Mouse (Mus musculus) B cell, adult 2 months (primary cell): ENCODE results near the gene Psmd9.
"Not testable (repeated sequence)": the region's sequence is repeated elsewhere in the genome, so short reads cannot be mapped to it uniquely, and the experiment has no call there.

Source experiments
- DNase-seq, 2 experiments: peaks; one replicate each; pipeline ENCODE4 v3.0.0; 2022

Gene Psmd9

GRCm38 (mm10) chr5:123194856-123195255 is 25.6 kb downstream of the Psmd9 start:
- DNase-seq = no peak

- DNase-seq = no peak
These were observed 26.3 kb downstream of the Psmd9 start for GRCm38 (mm10) chr5:123195500-123196000.

DNA sequence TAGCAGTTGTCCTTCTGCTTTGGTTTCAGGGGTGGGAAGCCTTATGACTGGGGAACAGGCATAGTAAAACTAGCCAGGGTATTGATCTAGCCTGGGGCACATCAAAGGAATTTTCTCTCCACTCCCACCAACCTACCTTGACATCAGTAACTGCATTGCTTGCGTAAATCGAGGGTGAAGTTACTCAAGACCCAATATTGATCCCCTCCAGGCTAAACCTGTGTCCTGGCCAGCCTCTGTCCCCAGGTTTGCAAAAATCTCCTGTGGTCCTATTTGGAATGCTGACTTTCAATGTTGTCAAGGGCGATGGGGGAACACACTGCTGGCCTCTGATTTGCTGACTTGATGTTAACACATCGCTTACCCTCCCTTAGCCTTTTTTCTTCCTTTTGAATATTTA is 27.5 kb downstream of the Psmd9 start:
- no peak for DNase-seq

DNA sequence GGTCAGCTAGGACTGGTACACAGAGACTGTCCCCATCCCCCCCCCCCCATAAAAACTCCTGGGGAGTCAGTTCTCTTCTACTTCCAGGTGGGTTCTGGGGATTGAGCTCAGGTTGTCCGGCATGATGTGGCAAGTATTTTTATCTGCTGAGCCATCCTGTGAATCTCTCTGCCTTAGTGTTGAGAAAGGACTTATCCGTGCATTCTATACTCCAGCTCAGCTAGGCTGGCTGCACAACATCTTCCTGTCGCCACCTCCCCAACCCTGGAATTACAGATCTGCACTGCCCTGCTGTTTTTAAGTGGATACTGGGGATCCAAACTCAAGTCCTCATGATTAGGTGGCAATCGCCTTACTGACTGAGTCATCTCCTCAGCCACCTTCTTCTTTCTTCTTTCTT is 29.3 kb downstream of the Psmd9 start:
- no peak for DNase-seq

DNA sequence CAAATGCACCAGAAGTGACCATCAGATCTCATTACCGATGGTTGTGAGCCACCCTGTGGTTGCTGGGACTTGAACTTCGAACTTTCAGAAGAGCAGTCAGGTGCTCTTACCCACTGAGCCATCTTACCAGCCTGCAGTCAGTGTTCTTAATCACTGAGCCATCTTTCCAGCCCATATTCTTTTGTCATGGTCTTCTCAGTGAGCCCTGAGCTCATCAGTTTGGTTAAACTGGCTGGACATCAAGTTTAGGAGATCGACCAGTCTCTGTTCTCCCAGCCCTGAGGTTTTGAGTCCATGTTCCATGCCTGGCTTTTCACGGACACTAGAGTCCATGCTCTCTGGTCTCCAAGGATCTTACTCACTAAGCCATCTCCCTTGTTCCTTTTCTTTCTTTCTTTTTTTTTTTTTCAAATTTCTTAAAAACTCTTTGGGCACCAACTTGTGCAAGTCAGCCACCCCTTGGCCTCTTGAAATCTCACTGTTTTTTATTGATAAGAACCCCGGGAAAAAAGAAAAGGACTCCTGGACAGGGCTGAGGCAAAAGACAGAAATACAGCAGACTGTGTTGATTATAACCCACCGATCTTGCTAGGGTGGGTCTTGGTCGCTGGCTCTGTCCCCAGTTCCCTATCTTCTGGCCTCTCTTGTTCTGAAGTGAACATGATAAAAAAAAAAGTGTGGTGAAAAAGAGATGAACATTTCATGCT is 31.8 kb downstream of the Psmd9 start:
- DNase-seq = not testable (repeated sequence)

DNA sequence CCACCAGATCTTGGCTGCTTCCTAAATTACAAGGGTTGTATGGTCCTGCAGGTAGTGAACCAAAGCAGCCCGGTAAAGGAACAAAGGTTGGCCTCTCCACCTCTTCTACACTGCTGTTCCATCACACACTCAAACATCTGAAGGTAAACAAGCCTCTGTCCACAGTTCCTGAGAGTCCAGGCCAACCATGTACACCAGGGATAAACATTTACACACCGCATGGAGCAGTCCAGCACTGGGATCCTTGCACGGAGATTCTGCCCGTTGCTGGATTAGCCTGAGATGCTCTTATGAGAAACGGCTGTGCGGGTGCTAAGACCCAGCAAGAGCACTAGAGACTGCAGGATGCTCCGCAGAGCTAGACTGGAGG is 32.3 kb downstream of the Psmd9 start:
- no peak for DNase-seq

DNA sequence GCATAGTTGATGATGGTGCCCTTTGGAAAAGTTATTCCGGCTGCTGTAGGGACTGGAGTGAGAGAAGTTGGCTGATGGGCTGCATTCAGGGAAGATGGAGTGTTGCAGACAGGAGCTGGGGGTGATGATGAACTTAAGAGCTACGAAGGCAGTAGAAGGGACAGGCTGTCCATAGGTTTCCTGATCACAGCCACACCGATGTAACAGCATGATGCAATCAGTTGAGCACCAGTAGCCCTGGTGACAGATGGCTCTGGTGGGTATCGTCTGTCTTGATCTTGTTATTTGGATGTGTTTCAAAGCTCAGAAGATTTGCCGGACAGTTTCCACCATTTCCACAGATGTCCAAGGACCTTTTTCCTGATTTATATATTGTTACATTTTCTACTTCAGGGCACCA is 32.8 kb downstream of the Psmd9 start:
- DNase-seq = no peak

- not testable (repeated sequence) for DNase-seq
These were observed 33.6 kb downstream of the Psmd9 start for GRCm38 (mm10) chr5:123202771-123203170.

DNA sequence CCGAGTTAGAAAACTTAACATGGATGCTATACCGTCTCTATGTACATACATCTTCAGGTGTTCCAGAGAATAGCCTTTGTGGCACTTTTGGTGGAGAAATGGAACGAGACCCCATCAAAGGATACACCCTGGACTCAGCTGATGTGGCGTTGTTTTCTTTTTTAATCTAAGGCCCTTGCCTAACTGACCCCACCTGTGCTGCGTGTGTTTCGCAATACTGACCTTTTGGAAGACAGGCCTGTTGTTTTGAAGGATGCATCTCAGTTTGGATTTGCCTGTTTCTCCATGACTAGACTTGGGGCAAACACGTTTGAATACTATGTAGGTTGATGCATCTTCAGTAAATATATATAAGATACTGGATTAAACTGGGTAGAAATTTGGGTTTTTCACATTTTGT is 34.4 kb downstream of the Psmd9 start:
- not testable (repeated sequence) for DNase-seq

GRCm38 (mm10) chr5:123222346-123223050 is 53.3 kb downstream of the Psmd9 start:
- DNase-seq = not testable (repeated sequence)

GRCm38 (mm10) chr5:123223051-123223410 is 53.8 kb downstream of the Psmd9 start:
- DNase-seq = no peak

GRCm38 (mm10) chr5:123223861-123224260 is 54.6 kb downstream of the Psmd9 start:
- DNase-seq = not testable (repeated sequence)

DNA sequence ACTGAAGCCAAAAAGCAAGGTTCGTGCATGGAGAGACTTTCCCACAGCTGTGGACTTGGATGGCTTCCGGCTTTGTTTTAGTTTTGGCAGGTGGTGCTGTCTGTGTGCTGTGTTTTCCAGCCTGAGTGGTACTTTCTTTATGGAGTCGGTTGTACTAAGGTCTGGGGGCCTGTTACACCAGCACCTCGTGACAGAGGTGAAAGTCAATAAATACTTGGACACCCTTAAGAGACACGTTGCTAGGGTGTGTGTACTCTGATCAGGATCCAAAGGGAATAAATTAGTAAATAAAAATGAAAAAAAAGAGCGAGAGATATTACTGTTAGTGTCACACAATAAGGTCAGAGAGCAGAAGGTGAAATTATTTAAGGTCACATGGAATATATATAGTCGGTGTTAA is 57.6 kb downstream of the Psmd9 start:
- no peak for DNase-seq

DNA sequence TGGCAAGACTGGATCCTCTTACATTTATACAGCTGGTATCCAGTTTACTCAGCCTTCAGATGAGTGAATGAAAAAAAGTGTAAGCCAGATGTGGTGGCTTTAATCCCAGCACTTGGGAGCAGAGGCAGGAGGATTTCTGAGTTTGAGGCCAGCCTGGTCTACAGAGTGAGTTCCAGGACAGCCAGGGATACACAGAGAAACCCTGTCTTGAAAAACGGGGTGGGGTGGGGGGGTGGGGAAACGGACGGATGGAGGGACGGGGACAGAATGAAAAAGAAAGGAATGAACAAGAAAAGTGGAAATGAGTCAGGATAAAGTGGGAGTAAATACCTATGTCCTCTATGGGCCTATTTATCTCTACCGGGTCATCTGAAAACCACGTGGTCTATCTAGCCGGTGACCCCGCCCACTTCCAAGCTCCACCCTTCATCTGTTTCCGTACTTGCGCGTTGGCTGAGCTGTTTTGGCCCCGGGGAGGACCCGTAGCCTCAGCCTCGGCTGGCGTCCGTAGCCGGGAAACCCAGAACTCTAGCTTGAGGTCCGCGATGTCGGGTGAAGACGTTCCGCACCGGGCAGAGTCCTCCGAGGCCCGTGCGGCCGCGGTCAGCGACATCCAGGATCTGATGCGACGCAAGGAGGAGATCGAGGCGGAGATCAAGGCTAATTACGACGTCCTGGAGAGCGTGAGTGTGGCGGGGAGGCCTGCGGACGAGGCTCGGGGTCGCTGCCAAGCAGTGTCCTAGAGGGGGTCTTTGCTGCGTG is 58.7 kb downstream of the Psmd9 start:
- DNase-seq = peak; percentile 95 to 97

DNA sequence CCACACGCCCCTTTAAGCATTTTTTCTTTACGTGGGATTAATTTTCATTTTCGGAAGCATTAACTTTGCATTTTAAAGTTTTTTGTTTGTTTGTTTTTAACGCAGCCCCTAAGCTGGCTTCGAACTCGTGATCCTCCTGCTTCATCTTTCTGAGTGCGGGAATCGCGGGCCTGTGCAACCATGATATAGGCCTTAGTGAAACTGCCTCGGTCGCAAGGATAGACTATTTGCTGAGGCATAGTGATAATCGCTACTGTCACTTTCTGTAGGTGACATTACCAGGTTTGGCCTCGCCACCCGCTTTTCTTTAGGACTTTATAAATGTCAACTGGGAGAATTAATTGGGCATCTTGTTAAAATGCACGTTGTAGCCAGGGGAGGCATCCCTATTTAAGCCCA is 59.3 kb downstream of the Psmd9 start:
- DNase-seq = no peak

GRCm38 (mm10) chr5:123229296-123229695 is 60.1 kb downstream of the Psmd9 start:
- DNase-seq = peak in 1 of 2 experiments; percentile 11

GRCm38 (mm10) chr5:123232180-123232579 is 63.0 kb downstream of the Psmd9 start:
- DNase-seq = no peak

GRCm38 (mm10) chr5:123235731-123236130 is 66.5 kb downstream of the Psmd9 start:
- peak; percentile 77 to 82 for DNase-seq

- no peak for DNase-seq
These were observed 67.2 kb downstream of the Psmd9 start for GRCm38 (mm10) chr5:123236426-123236825.

DNA sequence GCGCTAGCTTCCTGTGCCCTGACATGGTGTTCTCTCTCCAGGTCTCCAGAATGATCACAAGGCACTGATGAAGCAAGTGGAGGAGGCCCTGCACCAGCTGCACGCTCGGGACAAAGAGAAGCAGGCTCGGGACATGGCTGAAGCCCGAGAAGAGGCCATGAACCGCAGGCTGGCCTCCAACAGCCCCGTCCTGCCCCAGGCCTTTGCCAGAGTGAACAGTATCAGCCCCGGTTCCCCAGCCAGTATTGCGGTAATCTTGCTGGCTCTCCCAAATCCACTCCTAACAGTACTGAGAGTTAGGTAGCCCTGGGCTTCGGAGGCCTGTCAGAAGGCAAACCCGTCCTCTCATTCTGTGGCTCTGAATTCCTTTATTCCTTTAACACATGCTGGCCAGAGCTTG is 70.3 kb downstream of the Psmd9 start:
- DNase-seq = no peak

GRCm38 (mm10) chr5:123245518-123245917 is 76.3 kb downstream of the Psmd9 start:
- peak; percentile 49 to 53 for DNase-seq

- DNase-seq = no peak
These were observed 82.2 kb downstream of the Psmd9 start for GRCm38 (mm10) chr5:123251390-123251789.

DNA sequence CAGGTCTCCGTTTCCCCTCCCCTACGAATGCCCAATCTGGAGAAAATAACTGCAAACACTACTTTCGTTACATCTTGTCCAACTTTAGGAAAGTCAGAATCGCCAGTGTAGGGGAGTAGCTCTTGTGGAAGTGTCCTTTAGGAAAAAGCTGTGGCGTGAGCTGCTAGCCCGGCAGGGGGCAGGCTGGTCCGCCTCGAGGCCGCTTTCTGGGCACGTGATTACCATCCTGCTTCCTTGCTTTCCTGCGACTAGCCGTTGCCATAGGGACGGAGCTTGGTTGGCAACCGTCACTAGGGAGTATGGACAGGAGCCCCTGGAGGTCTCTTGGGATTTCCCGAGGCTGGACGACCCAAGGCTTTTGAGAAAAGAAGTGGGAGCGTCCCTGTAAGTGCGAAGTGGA is 82.6 kb downstream of the Psmd9 start, which contains the start of gene Wdr66:
Gene Wdr66, plus strand, starts transcription at position 269 of the 400 bp plus-strand sequence.
- DNase-seq = peak; percentile 54 to 58
